19 mouse cellular contexts compared by ENCODE assay signal in genomic region chr5:149092526-149092925, GRCm38 (mm10).
A peak's percentile ranks its signal among the peaks of the same experiment; 100 is the strongest.
DNase-seq lines count a peak whose midpoint lies in the region; ATAC-seq lines count a peak whose summit lies in the region.
"Had no signal": no experiment of that assay in that cellular context is flagged by ENCODE, and none has a peak within 500 bp of the region (broad histone marks: within the 10 kb centered on the region; RNA-seq: fewer than 3 reads in every experiment).

No protein-coding gene starts in this region.

- no peak overlapping the region for H3K9ac ChIP-seq in midbrain, embryonic 11.5 days (ENCODE audit: low read length)
- H3K9ac ChIP-seq in midbrain, embryonic 14.5 days (replicated peaks; ENCODE audit: low read length): no peak overlapping the region

- ATAC-seq in midbrain, embryonic 11.5 days (ENCODE audit: low FRiP score): no peak
- no peak for ATAC-seq in midbrain, embryonic 14.5 days (ENCODE audit: low FRiP score, low TSS enrichment)
- ATAC-seq: activated CD4-positive, CD25-positive, alpha-beta regulatory T cell, adult 4 months; CD4-positive, CD25-positive, alpha-beta regulatory T cell, adult 4 months; Patski had no signal

- H3K36me3 ChIP-seq in midbrain, embryonic 11.5 days (ENCODE audit: control insufficient read depth, insufficient read depth, low read length): no peaks in the 10 kb centered on the region
- H3K36me3 ChIP-seq in midbrain, embryonic 14.5 days (ENCODE audit: control insufficient read depth, insufficient read depth, low read length): no peaks in the 10 kb centered on the region
- H3K36me3 ChIP-seq: G1E had no signal

- no peaks in the 10 kb centered on the region for H3K4me1 ChIP-seq in midbrain, embryonic 11.5 days (ENCODE audit: control insufficient read depth, insufficient read depth, low read length)
- no peaks in the 10 kb centered on the region for H3K4me1 ChIP-seq in midbrain, embryonic 14.5 days (ENCODE audit: control insufficient read depth, insufficient read depth, low read length)

- H3K27ac ChIP-seq in midbrain, embryonic 11.5 days (ENCODE audit: low read depth, low read length): no peak overlapping the region
- H3K27ac ChIP-seq in midbrain, embryonic 14.5 days (replicated peaks; ENCODE audit: low read depth, low read length): no peak overlapping the region

- H3K9me3 ChIP-seq in midbrain, embryonic 11.5 days (ENCODE audit: control insufficient read depth, low read length): no peaks in the 10 kb centered on the region
- no peaks in the 10 kb centered on the region for H3K9me3 ChIP-seq in midbrain, embryonic 14.5 days (ENCODE audit: control insufficient read depth, low read length)
- H3K9me3 ChIP-seq: G1E had no signal

- DNase-seq in heart, adult 11 months: peak; percentile 66
- DNase-seq in heart, postnatal 36 days: no peak
- DNase-seq in midbrain, embryonic 11.5 days (ENCODE audit: low spot score, missing footprints): peak; percentile 73
- no peak for DNase-seq in midbrain, embryonic 14.5 days
- DNase-seq: adrenal gland, adult 2 months; adrenal gland, adult 8-10 months; adrenal gland, postnatal 10 days; adrenal gland, postnatal 14 days; adrenal gland, postnatal 25 days; adrenal gland, postnatal 36 days; B cell, adult 2 months; cerebellum, adult 11 months; cerebellum, adult 11-12 months; cerebellum, adult 18-20 months had no signal

- no peak overlapping the region for H3K4me2 ChIP-seq in midbrain, embryonic 11.5 days
- no peak overlapping the region for H3K4me2 ChIP-seq in midbrain, embryonic 14.5 days (ENCODE audit: low read length)

- WGBS in midbrain, embryonic 11.5 days: 82% methylated on average over 4 of the region's 4 CpGs
- 84% methylated on average over 4 of the region's 4 CpGs for WGBS in midbrain, embryonic 14.5 days

- H3K4me3 ChIP-seq in midbrain, embryonic 11.5 days (ENCODE audit: low read depth, low read length): no peak overlapping the region
- no peak overlapping the region for H3K4me3 ChIP-seq in midbrain, embryonic 14.5 days (replicated peaks; ENCODE audit: low read depth, low read length)

- H3K27me3 ChIP-seq in midbrain, embryonic 11.5 days (ENCODE audit: control insufficient read depth, insufficient read depth, low read length): no peaks in the 10 kb centered on the region
- H3K27me3 ChIP-seq in midbrain, embryonic 14.5 days (ENCODE audit: control insufficient read depth, insufficient read depth, low read length): no peaks in the 10 kb centered on the region
- H3K27me3 ChIP-seq: CH12.LX, Patski had no signal

- intact Hi-C loops in heart, postnatal 36 days (cut with DNase I): no loop called here

Comparison
In these comparisons a context has a peak if more than half of its experiments do, and no peak if none do; other contexts are left out.
1. DNase-seq: peak in heart, adult 11 months (single experiment) and midbrain, embryonic 11.5 days (single experiment); none in heart, postnatal 36 days (0 of 2) and midbrain, embryonic 14.5 days (single experiment).